Mouse (Mus musculus): ENCODE results near the gene Fpr-rs7. TPM values are rescaled to one million over a fixed set of nuclear protein-coding genes. Genes with fewer than 3 reads are reported as not detected.

The Fpr-rs7 gene
- not detected in 2 replicates for polyA plus RNA-seq (2012; rRNA removed)

DNA sequence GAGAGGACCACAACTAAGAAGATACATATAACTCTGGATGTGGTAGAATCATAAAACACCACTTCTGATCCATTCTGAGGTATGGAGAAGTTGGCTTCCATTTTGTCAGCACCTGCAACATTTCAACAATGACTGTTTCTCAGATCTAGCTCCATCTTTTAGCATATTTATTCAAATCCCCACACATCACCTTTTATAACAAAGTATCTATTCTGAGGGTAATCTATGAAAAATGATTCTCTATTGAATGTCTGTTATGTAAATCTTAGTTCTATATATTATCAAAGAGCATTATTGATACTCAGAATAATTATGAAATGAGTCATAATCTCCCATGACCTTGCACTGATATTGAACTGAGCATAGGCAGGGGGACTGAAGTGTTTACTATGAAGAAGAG lies at the start of gene Fpr-rs7:
Gene Fpr-rs7 (minus strand): TSS at position 101 of the 400 bp plus-strand sequence.
- Histone ChIP-seq H3K4me1 (ENCODE audit: control insufficient read depth, insufficient read depth, insufficient read length) (no peaks in the 10 kb centered on the region), H3K27me3 (ENCODE audit: control insufficient read depth, insufficient read depth, low read length) (no peaks in the 10 kb centered on the region), H3K27ac (ENCODE audit: insufficient read depth, low read length) (no peak within 1 kb of the TSS), H3K4me3 (ENCODE audit: extremely low read depth, insufficient read depth, insufficient read length) (no peak within 1 kb of the TSS), H3K36me3 (ENCODE audit: control insufficient read depth, insufficient read depth, low read length) (no peaks in the 10 kb centered on the region)
- DNase-seq (ENCODE audit: low read depth in 1 of 2, low spot score in 2 of 2): no peak
- no peak for TF ChIP-seq CTCF (IDR thresholded peaks at IDR 0.05; ENCODE audit: extremely low read depth, insufficient read depth, insufficient read length, insufficient replicate concordance)
- no peak for TF ChIP-seq POLR2A (IDR thresholded peaks at IDR 0.05; ENCODE audit: low read depth, low read length)

- no peak for DNase-seq (ENCODE audit: low read depth in 1 of 2, low spot score in 2 of 2)
- H3K27ac ChIP-seq (ENCODE audit: insufficient read depth, low read length): no peak overlapping the region
- H3K27me3 ChIP-seq (ENCODE audit: control insufficient read depth, insufficient read depth, low read length): no peaks in the 10 kb centered on the region
- H3K4me3 ChIP-seq (ENCODE audit: extremely low read depth, insufficient read depth, insufficient read length): no peak overlapping the region
- no peaks in the 10 kb centered on the region for H3K36me3 ChIP-seq (ENCODE audit: control insufficient read depth, insufficient read depth, low read length)
- H3K4me1 ChIP-seq (ENCODE audit: control insufficient read depth, insufficient read depth, insufficient read length): no peaks in the 10 kb centered on the region
- WGBS: 79% methylated on average over 6 of the region's 6 CpGs
- TF ChIP-seq CTCF (IDR thresholded peaks at IDR 0.05; ENCODE audit: extremely low read depth, insufficient read depth, insufficient read length, insufficient replicate concordance): no peak
- no peak for TF ChIP-seq POLR2A (IDR thresholded peaks at IDR 0.05; ENCODE audit: low read depth, low read length)
Observed at GRCm38 (mm10) chr17:20074090-20074489, 39.9 kb downstream of the Fpr-rs7 start.

DNA sequence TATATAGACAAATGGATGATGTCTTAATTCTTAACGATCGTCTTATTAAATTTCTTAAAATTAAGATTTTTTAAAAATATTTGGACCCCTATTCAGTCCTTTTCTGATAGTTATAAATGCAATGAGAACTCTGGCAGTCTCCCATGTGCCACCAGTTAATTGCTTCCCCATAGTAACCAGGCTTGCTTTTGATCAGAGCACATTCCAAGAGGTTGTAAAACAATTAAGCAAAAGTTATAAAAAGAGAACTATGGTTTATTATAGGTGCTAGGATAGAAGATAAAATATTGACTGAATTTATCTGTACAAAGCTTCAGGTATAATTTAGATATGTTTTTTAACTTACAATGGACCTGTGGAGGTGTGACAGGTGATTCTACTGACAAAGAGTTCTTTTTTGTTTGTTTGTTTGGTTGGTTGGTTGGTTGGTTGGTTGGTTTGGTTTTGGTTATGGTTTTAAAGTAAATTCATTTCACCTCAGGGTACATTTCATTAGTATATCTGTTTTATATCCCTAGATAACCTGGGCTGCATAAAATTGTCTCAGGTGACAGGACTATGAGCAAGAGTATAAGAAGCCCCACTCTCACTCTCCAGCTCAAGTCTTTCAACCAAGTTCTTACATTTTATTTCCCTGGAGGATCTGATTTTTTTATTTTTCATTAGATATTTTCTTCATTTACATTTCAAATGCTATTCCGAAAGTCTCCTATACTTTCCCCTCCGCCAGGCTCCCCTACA lies 42.2 kb downstream of the Fpr-rs7 start:
- Histone ChIP-seq H3K4me1 (ENCODE audit: control insufficient read depth, insufficient read depth, insufficient read length) (no peaks in the 10 kb centered on the region), H3K4me3 (ENCODE audit: extremely low read depth, insufficient read depth, insufficient read length) (no peak overlapping the region), H3K27me3 (ENCODE audit: control insufficient read depth, insufficient read depth, low read length) (no peaks in the 10 kb centered on the region), H3K36me3 (ENCODE audit: control insufficient read depth, insufficient read depth, low read length) (no peaks in the 10 kb centered on the region), H3K27ac (ENCODE audit: insufficient read depth, low read length) (no peak overlapping the region)
- TF ChIP-seq POLR2A (IDR thresholded peaks at IDR 0.05; ENCODE audit: low read depth, low read length) (no peak), CTCF (IDR thresholded peaks at IDR 0.05; ENCODE audit: extremely low read depth, insufficient read depth, insufficient read length, insufficient replicate concordance) (no peak)
- WGBS: 95% methylated on average over 4 of the region's 4 CpGs
- no peak for DNase-seq (ENCODE audit: low read depth in 1 of 2, low spot score in 2 of 2)

Other genes starting within 250 kb of the Fpr-rs7 start
- gene Vmn2r104, start 65.9 kb downstream of the Fpr-rs7 start, polyA plus RNA-seq (2012; rRNA removed): not detected in 2 replicates
- not detected in 2 replicates for gene Fpr-rs6, start 68.9 kb upstream of the Fpr-rs7 start, polyA plus RNA-seq (2012; rRNA removed)
- not detected in 2 replicates for gene Vmn2r105, start 120.8 kb upstream of the Fpr-rs7 start, polyA plus RNA-seq (2012; rRNA removed)
- gene Vmn2r106, start 171.3 kb upstream of the Fpr-rs7 start, polyA plus RNA-seq (2012; rRNA removed): not detected in 2 replicates
- gene Vmn2r107, start 231.0 kb upstream of the Fpr-rs7 start, polyA plus RNA-seq (2012; rRNA removed): not detected in 2 replicates

Data from spleen, adult 2 months (tissue).